Mouse (Mus musculus) brown adipose tissue, adult 24 weeks (tissue): ENCODE results near the gene Hoxc10. TPM values are rescaled to one million over a fixed set of nuclear protein-coding genes. Genes with fewer than 3 reads are reported as not detected.

ENCODE experiments used
- H3K27ac ChIP-seq: fragments of 200-500 bp; replicated peaks from 2 replicates; pipeline ENCODE4 v1.5.1; 2012; ENCODE audit warnings: low read depth, mild to moderate bottlenecking, low read length
- H3K4me1 ChIP-seq: fragments of 200-500 bp; 2 replicates; pipeline ENCODE4 v1.6.1; 2012; ENCODE audit warnings: low read length, mixed read lengths; ENCODE audit not compliant: control insufficient read depth, insufficient read depth, insufficient read length
- H3K4me3 ChIP-seq: fragments of 200-500 bp; 2 replicates; pipeline ENCODE4 v1.5.1; 2012; ENCODE audit warnings: low read depth, mild to moderate bottlenecking, low read length, moderate library complexity; ENCODE audit not compliant: insufficient read depth
- polyA plus RNA-seq: library from polyadenylated mRNA; stranded (reverse); fragments of >200 nt; gene quantifications from 2 replicates; pipeline ENCODE4 v1.2.4, GENCODE M21; 2012; ENCODE audit not compliant: missing spikeins, insufficient read depth, insufficient read length

The Hoxc10 gene
- polyA plus RNA-seq, 1 experiment: not detected

DNA sequence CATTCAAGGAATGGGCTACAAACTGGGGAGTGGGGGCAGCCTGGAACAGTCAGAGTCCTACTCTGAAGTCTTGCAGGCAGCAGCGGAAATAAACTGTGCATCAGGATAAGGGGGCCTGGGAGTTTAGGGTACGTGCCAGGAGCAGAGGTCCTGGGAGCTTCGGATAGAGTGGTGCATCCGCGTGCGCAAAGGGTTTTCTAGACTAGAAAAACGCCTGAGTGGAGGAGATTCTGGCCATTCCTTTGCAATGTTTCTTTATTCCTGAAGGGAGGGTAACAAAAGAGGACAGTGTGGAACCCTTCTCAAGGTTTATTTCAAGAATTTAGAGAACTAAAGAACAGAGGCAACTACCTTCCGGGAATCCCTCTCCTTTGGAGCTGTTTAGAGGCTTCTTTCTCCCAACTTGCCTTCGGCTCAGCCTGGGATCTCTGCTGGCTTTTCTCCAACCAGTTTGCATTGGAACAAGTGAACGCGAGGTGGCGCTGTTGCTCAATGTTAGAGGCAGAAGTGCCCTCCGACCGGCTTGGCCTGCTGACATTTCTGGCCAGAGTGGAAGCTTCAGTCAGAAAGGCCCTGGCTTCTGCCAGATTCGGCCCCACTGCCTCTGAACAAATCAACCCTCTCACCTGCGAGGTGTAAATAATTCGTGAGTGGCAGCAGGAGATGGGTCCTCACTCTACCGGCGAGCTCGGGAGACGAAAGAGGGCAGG lies 20.7 kb downstream of the Hoxc10 start:
- Histone ChIP-seq H3K27ac (no peak overlapping the region), H3K4me3 (no peak overlapping the region), H3K4me1 (no peaks in the 10 kb centered on the region)

DNA sequence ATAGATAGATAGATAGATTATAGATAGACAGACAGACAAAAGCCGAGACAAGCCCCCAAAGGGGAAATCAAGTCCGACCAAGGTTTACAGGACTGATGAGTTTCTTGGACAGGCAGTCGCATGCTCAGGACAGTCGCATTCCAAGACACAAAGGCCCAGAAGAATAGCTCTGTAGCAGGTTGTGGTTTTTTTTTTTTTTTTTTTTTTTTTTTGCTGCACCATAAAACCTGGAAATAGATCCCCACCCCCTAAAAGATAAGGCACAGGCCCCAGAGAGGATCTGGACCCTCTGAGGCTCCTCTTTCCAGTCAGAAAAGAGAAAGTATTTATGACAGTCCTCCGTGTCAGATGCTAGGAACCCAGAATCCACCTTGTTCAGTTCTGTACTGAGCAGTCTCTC lies 21.5 kb downstream of the Hoxc10 start:
- no peaks in the 10 kb centered on the region for H3K4me1 ChIP-seq
- no peak overlapping the region for H3K4me3 ChIP-seq
- no peak overlapping the region for H3K27ac ChIP-seq

DNA sequence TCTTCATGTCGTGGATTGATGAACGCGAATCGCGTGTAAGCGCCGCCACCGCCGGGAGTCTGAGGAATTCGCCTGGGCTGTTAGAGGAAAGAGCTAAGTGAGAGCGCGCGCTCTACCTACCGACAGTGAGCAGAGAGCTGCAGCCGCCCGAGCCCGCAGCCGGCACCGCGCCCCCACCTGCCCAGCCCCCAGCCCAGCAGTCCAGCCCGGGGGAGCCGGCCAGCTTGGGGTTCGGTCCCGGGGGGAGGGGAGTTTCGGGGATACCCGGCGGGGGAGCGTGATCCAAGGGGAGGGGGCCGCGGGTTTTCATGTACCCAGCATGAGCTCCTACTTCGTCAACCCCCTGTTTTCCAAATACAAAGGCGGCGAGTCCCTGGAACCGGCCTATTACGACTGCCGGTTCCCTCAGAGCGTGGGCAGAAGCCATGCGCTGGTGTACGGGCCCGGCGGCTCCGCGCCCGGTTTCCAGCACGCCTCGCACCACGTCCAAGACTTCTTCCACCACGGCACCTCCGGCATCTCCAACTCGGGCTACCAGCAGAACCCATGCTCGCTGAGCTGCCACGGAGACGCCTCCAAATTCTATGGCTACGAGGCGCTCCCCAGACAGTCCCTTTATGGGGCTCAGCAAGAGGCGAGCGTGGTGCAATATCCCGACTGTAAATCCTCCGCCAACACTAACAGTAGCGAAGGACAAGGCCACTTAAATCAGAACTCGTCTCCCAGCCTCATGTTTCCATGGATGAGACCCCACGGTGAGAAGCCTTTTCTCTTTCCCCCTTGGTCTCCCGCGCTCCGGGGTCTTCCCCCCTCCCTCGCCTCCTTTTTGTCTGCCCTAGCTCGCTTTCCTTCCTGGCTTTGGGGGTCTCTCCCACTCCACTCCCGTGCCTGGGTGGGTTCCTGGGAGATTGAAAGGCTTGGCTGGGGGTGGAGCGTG lies 24.1 kb downstream of the Hoxc10 start, which contains the start of gene Hoxc8:
Gene Hoxc8 (plus strand): TSS at position 147 of the 937 bp plus-strand sequence.
- Histone ChIP-seq H3K4me3 (peak within 1 kb of the TSS; percentile 61), H3K27ac (0 out of 2 replicates have a peak within 1 kb of the TSS, but pooled peaks have one; percentile 5), H3K4me1 (no peaks in the 10 kb centered on the region)

GRCm38 (mm10) chr15:102991782-102992181 lies 25.2 kb downstream of the Hoxc10 start:
- no peak overlapping the region for H3K27ac ChIP-seq
- H3K4me3 ChIP-seq: peak overlapping the region; percentile 61
- H3K4me1 ChIP-seq: no peaks in the 10 kb centered on the region

DNA sequence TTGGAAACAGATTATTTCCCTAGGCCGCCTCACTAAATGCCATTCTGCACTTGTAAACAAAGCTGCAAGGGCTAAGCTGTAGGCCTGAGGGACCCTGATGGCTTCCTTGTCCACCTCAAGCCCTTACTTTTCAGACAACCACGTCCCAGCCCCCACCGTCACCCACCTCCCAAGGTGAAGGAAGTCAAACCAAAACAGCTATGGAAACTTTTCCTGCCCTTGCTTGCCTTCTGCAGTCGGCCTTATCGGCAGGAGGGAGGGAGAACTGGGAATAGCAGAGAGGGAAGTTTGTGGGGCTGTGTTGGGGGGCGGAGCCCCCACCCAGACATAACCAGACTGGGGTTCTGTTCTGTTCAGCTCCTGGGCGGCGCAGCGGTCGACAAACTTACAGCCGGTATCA lies 25.6 kb downstream of the Hoxc10 start:
- H3K4me3 ChIP-seq: peak overlapping the region; percentile 32; the same call in 1 of the 2 replicates
- H3K27ac ChIP-seq: 0 out of 2 replicates have a peak overlapping the region, but pooled peaks have one; percentile 35
- H3K4me1 ChIP-seq: no peaks in the 10 kb centered on the region

DNA sequence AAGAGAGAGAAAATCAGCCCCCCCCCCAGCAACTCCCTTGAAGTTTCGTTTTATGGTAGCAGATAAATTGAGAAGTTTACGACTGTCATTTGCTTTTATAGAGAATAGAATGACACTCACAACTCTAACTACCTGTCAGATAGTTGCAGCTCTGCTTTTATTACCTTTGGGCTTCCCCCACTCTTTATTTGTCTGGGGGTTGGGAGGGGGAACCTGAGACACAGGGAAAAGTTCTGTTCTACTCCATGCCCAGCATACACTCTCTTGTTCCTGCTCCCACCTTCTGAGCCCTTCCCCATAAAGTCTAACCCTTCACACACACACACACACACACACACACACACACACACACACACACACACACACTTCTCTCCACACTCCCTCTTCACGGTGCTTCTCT lies 26.3 kb downstream of the Hoxc10 start:
- Histone ChIP-seq H3K4me1 (no peaks in the 10 kb centered on the region), H3K4me3 (0 out of 2 replicates have a peak overlapping the region, but pooled peaks have one; percentile 32), H3K27ac (no peak overlapping the region)

GRCm38 (mm10) chr15:102996548-102996947 lies 30.0 kb downstream of the Hoxc10 start:
- Histone ChIP-seq H3K4me1 (no peaks in the 10 kb centered on the region), H3K27ac (no peak overlapping the region), H3K4me3 (no peak overlapping the region)

GRCm38 (mm10) chr15:102997431-102997830 lies 30.8 kb downstream of the Hoxc10 start:
- no peak overlapping the region for H3K27ac ChIP-seq
- H3K4me3 ChIP-seq: 0 out of 2 replicates have a peak overlapping the region, but pooled peaks have one; percentile 32
- 0 out of 2 replicates have a peak, but pooled peaks cover 4% of the 10 kb centered on the region for H3K4me1 ChIP-seq

DNA sequence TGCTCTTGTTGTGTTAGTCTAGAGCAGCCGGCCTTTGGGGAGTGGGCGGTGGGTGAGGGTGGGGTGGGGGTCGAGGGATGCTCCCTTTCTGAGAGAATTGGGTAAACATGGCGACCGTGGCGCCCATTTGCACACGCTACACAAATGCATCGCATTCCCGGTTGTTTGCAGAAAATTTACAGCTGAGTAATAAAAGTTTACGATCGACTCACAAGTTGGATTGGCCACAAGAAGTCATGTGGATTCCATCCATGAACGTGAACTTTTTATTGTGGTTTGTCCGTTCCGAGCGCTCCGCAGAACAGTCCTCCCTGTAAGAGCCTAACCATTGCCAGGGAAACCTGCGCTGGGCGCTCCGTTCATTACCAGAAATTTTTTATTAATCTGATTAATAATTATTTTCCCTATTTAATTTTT lies 31.4 kb downstream of the Hoxc10 start, which contains the start of gene Hoxc6:
Gene Hoxc6 (plus strand): TSS at position 319 of the 417 bp plus-strand sequence.
- Histone ChIP-seq H3K4me3 (peak within 1 kb of the TSS; percentile 71), H3K27ac (peak within 1 kb of the TSS; percentile 83), H3K4me1 (0 out of 2 replicates have a peak, but pooled peaks cover 4% of the 10 kb centered on the region)

- peak overlapping the region; percentile 83 for H3K27ac ChIP-seq
- H3K4me3 ChIP-seq: peak overlapping the region; percentile 71
- 0 out of 2 replicates have a peak, but pooled peaks cover 4% of the 10 kb centered on the region for H3K4me1 ChIP-seq
These were observed 32.1 kb downstream of the Hoxc10 start for GRCm38 (mm10) chr15:102998608-102999182.

DNA sequence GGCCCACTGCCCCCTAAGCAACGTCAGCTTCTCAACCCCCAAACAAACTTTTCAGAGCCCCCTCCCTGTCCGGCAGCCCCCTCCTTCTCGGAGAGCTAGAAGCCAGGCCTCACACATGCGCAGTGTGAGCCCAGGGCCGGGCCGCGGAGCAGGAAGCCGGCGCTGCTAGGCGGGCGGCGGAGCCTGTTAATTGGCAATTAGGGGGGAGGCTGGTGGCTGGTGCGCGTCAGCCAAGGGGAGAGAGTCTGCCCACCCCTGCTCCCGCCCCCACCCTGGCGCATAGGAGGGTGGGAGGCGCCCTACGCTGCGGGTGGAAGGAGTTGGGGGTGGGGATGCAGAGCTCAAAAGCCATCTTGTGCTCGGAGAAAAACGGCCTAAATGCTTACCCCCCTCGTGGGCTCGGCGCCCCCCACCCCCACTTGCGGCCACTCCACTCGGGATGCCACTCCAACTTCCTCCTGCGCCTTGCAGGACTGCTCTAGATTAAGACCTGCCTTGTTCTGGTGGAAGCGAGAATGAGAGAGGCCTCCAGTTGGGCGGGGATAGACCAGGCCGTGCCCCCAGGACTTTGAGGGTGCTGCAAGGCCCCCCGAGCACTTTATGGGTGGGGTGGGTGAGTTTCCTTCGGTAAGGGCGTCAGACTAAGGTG lies 32.7 kb downstream of the Hoxc10 start:
- Histone ChIP-seq H3K4me3 (peak overlapping the region; percentile 71), H3K27ac (peak overlapping the region; percentile 88), H3K4me1 (0 out of 2 replicates have a peak, but pooled peaks cover 4% of the 10 kb centered on the region)

- Histone ChIP-seq H3K4me1 (0 out of 2 replicates have a peak, but pooled peaks cover 4% of the 10 kb centered on the region), H3K27ac (peak overlapping the region; percentile 88), H3K4me3 (peak overlapping the region; percentile 71)
These were observed 33.4 kb downstream of the Hoxc10 start for GRCm38 (mm10) chr15:102999955-103000354.

GRCm38 (mm10) chr15:103000501-103000901 lies 33.9 kb downstream of the Hoxc10 start:
- Histone ChIP-seq H3K27ac (peak overlapping the region; percentile 88), H3K4me3 (peak overlapping the region; percentile 71), H3K4me1 (0 out of 2 replicates have a peak, but pooled peaks cover 4% of the 10 kb centered on the region)

DNA sequence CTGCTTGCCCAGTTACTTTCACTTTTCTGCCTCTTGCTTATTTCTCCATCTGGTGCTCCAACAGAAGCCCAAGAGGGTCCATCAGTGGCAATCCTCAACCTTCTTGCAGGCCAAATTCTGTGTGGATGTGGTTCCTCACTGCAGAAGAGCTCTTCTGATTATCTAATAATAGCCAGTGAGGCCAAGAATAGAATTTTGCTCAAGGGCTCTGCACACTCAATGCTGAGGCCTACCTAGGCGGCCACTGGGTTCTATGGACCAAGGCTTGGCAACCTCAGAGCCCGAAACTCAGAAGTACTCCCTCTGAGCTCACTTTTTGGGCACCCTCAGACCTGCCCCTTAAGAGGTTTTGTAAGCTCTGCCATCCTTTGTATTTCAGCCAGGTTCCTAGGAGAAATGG lies 34.8 kb downstream of the Hoxc10 start:
- H3K4me1 ChIP-seq: 0 out of 2 replicates have a peak, but pooled peaks cover 4% of the 10 kb centered on the region
- peak overlapping the region; percentile 88 for H3K27ac ChIP-seq
- H3K4me3 ChIP-seq: peak overlapping the region; percentile 71
